Mouse (Mus musculus): ENCODE measurements around the gene Itgae. TPM values are rescaled to one million over a fixed set of nuclear protein-coding genes. Genes with fewer than 3 reads are reported as not detected.

Itgae gene
- polyA plus RNA-seq, 1 experiment from 2014 or later, result 0.60 TPM

DNA sequence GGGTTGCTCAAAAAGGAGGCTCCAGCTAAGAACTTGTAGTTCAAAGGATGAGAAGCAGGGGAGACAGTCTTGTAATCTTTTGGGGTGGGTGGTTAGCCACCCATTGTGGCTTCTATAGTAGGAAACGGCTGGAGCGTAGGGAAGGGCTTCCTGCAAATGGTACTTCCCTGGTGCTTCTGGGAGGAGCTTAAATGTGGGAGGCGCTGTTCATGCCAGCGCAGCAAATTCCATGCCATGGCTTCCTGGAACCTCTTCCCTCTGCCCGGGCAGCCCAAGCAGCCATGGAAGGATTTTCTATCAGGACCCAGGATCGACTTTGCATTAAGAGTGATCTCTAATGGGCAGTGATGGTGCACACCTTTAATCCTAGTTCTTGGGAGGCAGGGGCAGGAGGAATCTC is 78.2 kb downstream of the Itgae start:
- Histone ChIP-seq H3K4me3 (no peak overlapping the region), H3K36me3 (peaks cover 31% of the 10 kb centered on the region), H3K27me3 (ENCODE audit: low read depth, poor library complexity, severe bottlenecking) (no peaks in the 10 kb centered on the region), H3K9me3 (replicated peaks) (no peaks in the 10 kb centered on the region), H3K27ac (replicated peaks) (no peak overlapping the region), H3K4me1 (no peaks in the 10 kb centered on the region)
- DNase-seq (ENCODE audit: low spot score), result no peak
- 86% methylated on average over 6 of the region's 6 CpGs for WGBS

DNA sequence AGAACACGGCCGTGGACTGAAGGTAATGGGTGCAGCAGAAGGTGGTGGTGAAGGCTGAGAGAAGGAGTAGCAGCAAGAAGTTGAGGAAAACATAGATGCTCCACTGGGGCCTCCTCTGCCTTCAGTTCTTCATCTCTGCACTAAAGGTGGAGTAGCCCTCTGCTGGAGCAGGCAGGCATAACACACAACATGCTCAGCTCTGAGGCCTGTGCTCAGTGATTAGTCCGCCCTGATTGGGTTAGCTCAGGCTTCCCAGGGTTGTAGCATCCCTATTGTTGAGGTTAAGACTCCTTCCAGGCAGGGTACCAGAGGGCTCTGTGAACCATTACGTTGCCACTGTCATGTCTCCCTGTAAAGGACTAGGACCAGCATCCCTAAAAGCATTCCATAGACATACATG is 78.8 kb downstream of the Itgae start:
- H3K9me3 ChIP-seq (replicated peaks), result no peaks in the 10 kb centered on the region
- H3K4me3 ChIP-seq, result no peak overlapping the region
- no peaks in the 10 kb centered on the region for H3K4me1 ChIP-seq
- DNase-seq (ENCODE audit: low spot score), result peak; percentile 57
- H3K36me3 ChIP-seq, result peaks cover 37% of the 10 kb centered on the region
- whole genome bisulfite sequencing, result 42% methylated on average over 4 of the region's 4 CpGs
- no peak overlapping the region for H3K27ac ChIP-seq (replicated peaks)
- no peaks in the 10 kb centered on the region for H3K27me3 ChIP-seq (ENCODE audit: low read depth, poor library complexity, severe bottlenecking)

DNA sequence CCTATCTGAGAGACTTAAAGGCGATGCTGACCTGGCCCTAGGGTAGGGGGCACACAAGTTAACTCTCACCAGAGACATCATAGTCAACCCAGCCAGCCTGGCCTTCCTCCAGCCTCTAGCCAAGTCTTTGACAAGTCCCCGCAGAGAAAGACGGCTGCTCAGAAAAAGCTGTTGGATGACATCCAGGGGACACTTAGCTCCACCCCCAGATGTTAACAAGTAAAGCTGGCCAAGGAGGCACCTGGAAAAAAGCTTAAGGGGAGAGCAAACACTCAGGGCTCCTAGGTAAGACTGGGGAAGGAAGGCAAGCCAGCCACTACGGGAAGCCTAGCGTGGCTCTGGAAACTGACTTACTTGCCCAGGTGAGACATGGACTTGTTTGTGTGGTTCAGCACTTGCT is 81.8 kb downstream of the Itgae start:
- Histone ChIP-seq H3K4me1 (peaks cover 14% of the 10 kb centered on the region), H3K36me3 (peaks cover 46% of the 10 kb centered on the region), H3K27me3 (ENCODE audit: low read depth, poor library complexity, severe bottlenecking) (no peaks in the 10 kb centered on the region), H3K27ac (replicated peaks) (no peak overlapping the region), H3K4me3 (no peak overlapping the region), H3K9me3 (replicated peaks) (no peaks in the 10 kb centered on the region)
- no peak for DNase-seq (ENCODE audit: low spot score)
- 71% methylated on average over 5 of the region's 5 CpGs for WGBS

DNA sequence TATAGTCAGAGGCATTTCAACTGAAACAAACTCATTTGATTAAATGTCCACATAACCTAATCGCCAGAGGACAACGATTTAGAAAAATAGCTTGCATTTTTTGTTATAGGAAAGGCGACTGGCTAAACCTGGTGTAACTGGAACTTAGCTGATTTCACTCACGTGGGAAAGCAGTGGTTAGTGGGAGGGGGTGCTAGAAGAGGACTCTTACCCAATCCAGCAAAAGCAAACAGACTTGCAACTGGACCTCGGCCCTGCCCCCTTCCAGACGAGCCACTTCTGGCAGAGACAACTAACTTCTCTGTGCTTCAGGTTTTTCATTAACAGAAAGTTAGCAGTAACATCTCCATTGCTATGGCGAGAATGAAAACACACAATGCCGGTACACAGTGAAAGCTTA is 85.2 kb downstream of the Itgae start:
- DNase-seq (ENCODE audit: low spot score), result no peak
- peaks cover 48% of the 10 kb centered on the region for H3K36me3 ChIP-seq
- H3K4me3 ChIP-seq, result peak overlapping the region; percentile 97
- H3K27ac ChIP-seq (replicated peaks), result no peak overlapping the region
- 55% methylated on average over 8 of the region's 8 CpGs for WGBS
- peaks cover 30% of the 10 kb centered on the region for H3K4me1 ChIP-seq
- no peaks in the 10 kb centered on the region for H3K9me3 ChIP-seq (replicated peaks)
- H3K27me3 ChIP-seq (ENCODE audit: low read depth, poor library complexity, severe bottlenecking), result no peaks in the 10 kb centered on the region

DNA sequence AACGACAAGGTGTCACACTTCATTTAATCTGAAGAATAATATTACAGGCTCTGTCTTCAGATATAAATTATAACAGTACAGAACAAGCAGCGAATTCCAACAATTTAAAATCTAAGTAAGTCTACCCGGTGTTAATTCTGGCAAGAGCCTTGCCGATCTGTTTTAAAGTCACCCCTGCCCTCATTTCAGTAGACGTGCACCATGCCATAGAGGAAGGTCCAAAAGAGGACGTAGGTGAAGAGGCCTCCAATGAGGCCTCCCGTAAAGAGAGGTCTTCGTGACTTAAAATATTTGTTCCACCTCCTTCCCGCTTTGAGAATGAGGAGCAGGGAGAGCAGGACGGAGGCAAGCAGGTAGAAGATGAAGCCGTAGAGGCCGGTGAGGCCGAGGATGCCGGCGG is 85.8 kb downstream of the Itgae start:
- Histone ChIP-seq H3K9me3 (replicated peaks) (no peaks in the 10 kb centered on the region), H3K27me3 (ENCODE audit: low read depth, poor library complexity, severe bottlenecking) (no peaks in the 10 kb centered on the region), H3K36me3 (peaks cover 45% of the 10 kb centered on the region), H3K4me3 (peak overlapping the region; percentile 97), H3K27ac (replicated peaks) (peak overlapping the region; percentile 91), H3K4me1 (peaks cover 30% of the 10 kb centered on the region)
- no peak for DNase-seq (ENCODE audit: low spot score)
- WGBS, result 1% methylated on average over 15 of the region's 15 CpGs

DNA sequence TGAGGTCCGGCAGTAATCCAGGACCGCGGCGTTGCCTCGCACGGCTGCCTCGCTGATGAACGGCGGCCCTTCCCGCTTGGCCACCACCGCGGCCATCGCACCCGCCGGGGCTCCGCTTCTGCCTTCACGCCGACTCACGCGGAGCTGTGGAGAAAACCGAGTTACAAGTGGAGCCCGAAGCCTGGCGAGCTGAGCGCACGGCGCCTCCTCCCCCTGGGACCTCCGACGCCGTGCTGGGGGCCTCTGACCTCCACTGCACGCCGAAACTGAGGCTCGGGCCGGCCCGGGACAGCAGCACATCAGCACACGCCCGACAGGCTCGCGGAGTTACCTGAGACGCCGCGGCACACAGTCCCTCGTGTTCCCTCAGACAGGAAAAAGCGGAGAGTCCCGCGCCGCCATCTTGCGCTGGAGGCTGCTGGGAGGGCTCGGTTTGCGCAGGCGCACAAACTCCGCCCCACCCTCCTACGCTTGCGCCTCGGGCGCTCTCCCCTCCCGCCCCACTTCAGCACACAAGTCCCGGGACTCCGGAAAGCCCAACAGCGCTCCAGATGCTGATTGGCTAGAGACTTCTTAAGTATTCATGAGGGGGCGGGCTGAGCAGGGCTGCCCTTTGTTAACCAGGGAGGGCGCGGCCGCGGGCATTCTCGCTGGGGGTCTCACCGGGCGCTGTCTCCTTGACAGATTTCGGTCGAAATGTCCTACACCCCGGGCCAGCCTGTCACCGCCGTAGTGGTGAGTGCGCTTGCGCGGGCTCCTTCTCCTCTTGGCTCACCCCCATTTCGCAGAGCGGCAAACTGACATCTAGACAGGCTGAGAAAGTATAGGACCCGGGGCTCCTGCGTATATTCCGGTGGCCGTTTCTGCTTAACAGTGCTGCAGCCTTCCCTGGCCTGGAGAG is 86.5 kb downstream of the Itgae start, which contains the start of the genes Emc6 and Tax1bp3:
Emc6 (minus strand) TSS at position 430 of the 901 bp plus-strand sequence.
Tax1bp3 (plus strand) TSS at position 476 of the 901 bp plus-strand sequence.
- peak; percentile 96 for DNase-seq (ENCODE audit: low spot score)
- no peaks in the 10 kb centered on the region for H3K9me3 ChIP-seq (replicated peaks)
- peaks cover 30% of the 10 kb centered on the region for H3K4me1 ChIP-seq
- peaks cover 39% of the 10 kb centered on the region for H3K36me3 ChIP-seq
- peak within 1 kb of the TSS; percentile 92 for H3K27ac ChIP-seq (replicated peaks)
- peak within 1 kb of the TSS; percentile 97 for H3K4me3 ChIP-seq
- WGBS, result under 1% methylated on average over 81 of the region's 81 CpGs
- H3K27me3 ChIP-seq (ENCODE audit: low read depth, poor library complexity, severe bottlenecking), result no peaks in the 10 kb centered on the region

DNA sequence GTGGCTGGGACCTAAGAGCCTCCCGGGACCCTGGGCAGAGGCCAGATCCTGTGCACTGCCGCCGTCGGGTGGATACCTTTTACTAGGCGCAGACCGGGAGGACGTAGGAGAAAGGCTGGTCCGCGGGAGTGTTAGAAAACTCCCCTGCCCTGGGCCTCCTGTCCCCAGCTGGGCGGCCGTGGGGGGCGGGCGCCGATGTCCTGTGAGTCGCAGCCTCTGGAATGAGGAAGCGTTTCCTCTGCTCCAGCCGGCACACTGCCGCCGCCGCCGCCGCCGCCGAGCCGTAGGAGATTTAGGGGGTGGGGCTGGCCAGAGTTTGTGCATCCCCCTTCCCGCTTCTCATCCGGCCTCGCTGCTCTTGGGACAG is 87.1 kb downstream of the Itgae start:
- WGBS, result under 1% methylated on average over 28 of the region's 28 CpGs
- Histone ChIP-seq H3K9me3 (replicated peaks) (no peaks in the 10 kb centered on the region), H3K27me3 (ENCODE audit: low read depth, poor library complexity, severe bottlenecking) (no peaks in the 10 kb centered on the region), H3K4me3 (peak overlapping the region; percentile 97), H3K27ac (replicated peaks) (peak overlapping the region; percentile 92), H3K36me3 (peaks cover 38% of the 10 kb centered on the region), H3K4me1 (peaks cover 30% of the 10 kb centered on the region)
- peak; percentile 79 for DNase-seq (ENCODE audit: low spot score)

DNA sequence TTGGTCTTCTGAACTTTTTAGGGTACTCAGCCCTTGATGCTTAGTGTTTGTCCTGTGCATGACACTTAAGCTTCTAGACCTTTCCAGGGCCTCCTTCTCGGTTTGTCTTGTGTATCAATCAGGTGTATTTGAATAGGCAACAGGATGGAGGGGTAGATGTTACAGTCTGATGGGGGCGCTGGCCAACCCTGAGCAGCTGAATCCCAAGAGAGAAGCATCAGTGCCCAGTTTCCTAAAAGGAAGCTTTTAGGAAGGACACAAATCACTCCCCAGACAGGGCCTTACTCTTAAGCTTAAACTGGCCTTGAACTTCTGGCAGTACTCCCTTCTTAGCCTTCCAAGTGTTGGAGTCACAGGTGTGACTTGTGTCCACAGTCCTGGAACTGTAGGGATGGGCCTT is 87.5 kb downstream of the Itgae start:
- Histone ChIP-seq H3K27me3 (ENCODE audit: low read depth, poor library complexity, severe bottlenecking) (no peaks in the 10 kb centered on the region), H3K9me3 (replicated peaks) (no peaks in the 10 kb centered on the region), H3K27ac (replicated peaks) (peak overlapping the region; percentile 92), H3K4me1 (peaks cover 30% of the 10 kb centered on the region), H3K36me3 (peaks cover 36% of the 10 kb centered on the region), H3K4me3 (peak overlapping the region; percentile 97)
- WGBS, result 4% methylated on average over 2 of the region's 2 CpGs
- no peak for DNase-seq (ENCODE audit: low spot score)

DNA sequence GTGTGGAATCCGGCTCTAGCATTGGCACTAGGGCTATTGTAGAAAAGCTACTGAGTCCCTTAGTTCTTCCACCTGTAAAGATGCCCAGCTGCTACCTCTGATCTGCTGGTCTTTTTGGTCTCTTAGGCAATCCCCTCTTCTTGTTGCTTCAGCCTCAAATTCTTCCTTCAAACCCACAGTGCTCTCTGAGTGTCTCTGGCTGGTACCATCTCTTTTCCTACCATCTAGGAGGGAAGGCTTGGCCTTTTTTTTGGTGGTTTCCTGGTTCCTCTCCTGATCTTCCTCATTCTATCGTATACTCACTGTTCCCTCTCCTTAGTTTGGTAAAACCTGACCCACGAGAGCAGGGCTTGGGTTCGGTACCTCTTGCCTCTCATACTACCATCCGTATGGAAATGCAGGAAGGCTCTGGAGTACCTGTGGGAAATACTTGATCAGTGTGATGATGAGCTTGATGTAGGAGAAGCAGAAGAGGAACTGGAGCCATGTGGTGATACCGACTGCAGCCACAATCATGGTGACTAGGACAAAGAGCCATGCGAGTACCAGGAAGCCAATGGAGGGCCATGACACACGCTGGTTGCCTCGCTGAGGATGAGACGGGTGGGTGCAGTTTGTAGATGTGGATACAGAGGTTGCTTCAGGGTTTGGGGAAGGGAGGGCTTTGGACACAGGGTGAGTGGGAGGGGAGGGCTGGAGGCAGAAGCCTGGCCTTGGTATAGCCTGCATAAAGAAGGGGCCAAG is 95.7 kb downstream of the Itgae start:
- Histone ChIP-seq H3K4me3 (no peak overlapping the region), H3K27ac (replicated peaks) (no peak overlapping the region), H3K36me3 (peaks cover 86% of the 10 kb centered on the region), H3K4me1 (no peaks in the 10 kb centered on the region), H3K27me3 (ENCODE audit: low read depth, poor library complexity, severe bottlenecking) (no peaks in the 10 kb centered on the region), H3K9me3 (replicated peaks) (no peaks in the 10 kb centered on the region)
- no peak for DNase-seq (ENCODE audit: low spot score)
- 93% methylated on average over 10 of the region's 10 CpGs for WGBS

DNA sequence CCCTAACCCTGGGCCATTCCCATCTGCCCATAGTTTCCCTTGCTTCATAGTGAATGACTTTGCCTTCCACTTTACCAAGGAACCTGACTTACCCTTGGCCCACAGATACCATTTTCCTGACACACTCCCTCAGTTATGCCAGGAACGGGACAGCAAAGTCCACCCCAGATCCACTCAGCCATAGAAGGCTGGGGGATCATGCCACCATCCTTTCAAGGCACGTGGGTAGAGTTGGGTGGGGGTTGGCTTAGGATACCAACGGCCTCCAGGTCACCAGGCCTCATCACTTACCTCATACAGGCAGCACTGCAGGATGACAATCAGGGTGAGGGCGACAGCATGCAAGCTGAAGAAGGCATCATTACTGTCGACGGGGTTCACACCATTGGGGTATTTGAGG is 96.8 kb downstream of the Itgae start:
- no peak overlapping the region for H3K4me3 ChIP-seq
- H3K27ac ChIP-seq (replicated peaks), result no peak overlapping the region
- H3K27me3 ChIP-seq (ENCODE audit: low read depth, poor library complexity, severe bottlenecking), result no peaks in the 10 kb centered on the region
- H3K4me1 ChIP-seq, result no peaks in the 10 kb centered on the region
- DNase-seq (ENCODE audit: low spot score), result no peak
- H3K36me3 ChIP-seq, result peaks cover 93% of the 10 kb centered on the region
- H3K9me3 ChIP-seq (replicated peaks), result no peaks in the 10 kb centered on the region
- WGBS, result 93% methylated on average over 6 of the region's 6 CpGs

DNA sequence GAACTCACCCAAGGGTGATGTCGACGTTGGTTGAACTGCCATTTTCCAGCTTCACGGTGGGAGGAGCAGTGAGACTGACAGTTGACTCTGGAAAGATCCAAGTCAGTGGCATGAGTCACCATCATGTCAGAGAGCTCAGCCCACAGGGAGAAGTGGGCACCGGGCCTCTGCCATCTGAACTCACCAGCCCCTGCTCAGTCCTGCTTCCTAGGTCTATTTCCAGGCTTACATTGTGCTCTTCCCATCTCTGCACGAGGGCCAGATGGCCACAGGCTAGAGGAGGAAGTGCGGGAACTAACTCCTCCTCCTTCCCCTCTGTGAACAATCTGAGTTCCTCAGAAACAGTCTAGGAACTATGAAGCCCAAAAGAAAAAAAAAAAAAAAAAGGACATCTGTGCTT is 102.7 kb downstream of the Itgae start:
- Histone ChIP-seq H3K27ac (replicated peaks) (no peak overlapping the region), H3K9me3 (replicated peaks) (no peaks in the 10 kb centered on the region), H3K4me1 (peaks cover 4% of the 10 kb centered on the region), H3K4me3 (no peak overlapping the region), H3K36me3 (peaks cover 55% of the 10 kb centered on the region), H3K27me3 (ENCODE audit: low read depth, poor library complexity, severe bottlenecking) (no peaks in the 10 kb centered on the region)
- DNase-seq (ENCODE audit: low spot score), result no peak
- 81% methylated on average over 6 of the region's 6 CpGs for WGBS

DNA sequence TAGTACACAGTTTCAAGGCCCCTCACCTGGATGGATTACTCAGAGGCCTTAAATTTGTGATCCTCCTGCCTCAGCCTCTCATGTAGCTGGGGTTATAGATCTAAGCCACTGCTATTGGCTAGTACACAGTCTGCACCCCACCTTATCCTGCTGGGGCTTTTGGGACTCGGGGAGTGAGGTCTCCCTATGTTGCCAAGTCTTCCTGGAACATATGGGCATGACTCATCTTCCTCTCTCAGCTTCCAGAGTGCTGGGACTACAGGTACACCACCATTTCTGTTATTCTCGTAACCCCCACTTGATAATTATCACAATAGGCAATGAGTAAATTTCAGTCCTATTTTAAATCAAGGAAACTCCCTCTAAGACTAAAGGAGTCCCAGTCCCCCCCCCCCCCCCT is 104.1 kb downstream of the Itgae start:
- 85% methylated on average over 2 of the region's 2 CpGs for WGBS
- H3K27me3 ChIP-seq (ENCODE audit: low read depth, poor library complexity, severe bottlenecking), result no peaks in the 10 kb centered on the region
- no peak overlapping the region for H3K4me3 ChIP-seq
- no peak for DNase-seq (ENCODE audit: low spot score)
- peaks cover 11% of the 10 kb centered on the region for H3K4me1 ChIP-seq
- peaks cover 42% of the 10 kb centered on the region for H3K36me3 ChIP-seq
- H3K9me3 ChIP-seq (replicated peaks), result no peaks in the 10 kb centered on the region
- no peak overlapping the region for H3K27ac ChIP-seq (replicated peaks)
